Mouse (Mus musculus) olfactory bulb, adult 2 months (tissue): ENCODE data around the gene Gm10471.
"Not testable (repeated sequence)": the region's sequence is repeated elsewhere in the genome, so short reads cannot be mapped to it uniquely, and the experiment has no call there.

Source experiments
- CTCF ChIP-seq: fragments of 200-500 bp; IDR thresholded peaks from 2 replicates; pipeline ENCODE4 v1.5.1; 2012; ENCODE audit warnings: low read depth, mild to moderate bottlenecking, low read length, moderate library complexity; ENCODE audit not compliant: insufficient read depth
- POLR2A ChIP-seq: fragments of 200-500 bp; IDR thresholded peaks from 2 replicates; pipeline ENCODE4 v1.6.1; 2012; ENCODE audit warnings: mild to moderate bottlenecking, low read depth, low read length, moderate library complexity; ENCODE audit not compliant: insufficient read depth

DNA sequence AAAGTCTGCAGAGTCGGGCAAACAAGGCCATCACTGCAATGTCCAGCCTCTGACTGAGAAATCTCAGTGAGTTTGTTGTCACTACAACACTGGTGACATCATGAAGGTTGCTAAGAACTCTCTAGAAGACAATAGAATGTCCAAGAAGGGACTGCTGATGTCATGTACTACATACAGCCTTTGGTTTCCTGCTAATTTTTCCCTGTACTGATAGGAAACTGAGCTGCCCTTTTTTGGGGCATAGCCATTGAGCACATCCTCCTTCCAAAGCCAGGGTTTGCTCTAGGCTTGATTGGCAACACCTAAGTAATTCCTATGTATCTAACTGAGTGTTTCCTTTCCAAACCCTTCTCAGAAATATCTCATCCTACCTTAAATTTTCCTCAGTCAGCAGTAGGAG, at the start of gene Gm10471:
- TF ChIP-seq POLR2A, CTCF: not testable (repeated sequence)
